Mouse (Mus musculus) layer of hippocampus, adult 2 months (tissue): Measurements from ENCODE around the gene Dctn2. TPM values are rescaled to one million over a fixed set of nuclear protein-coding genes. Genes with fewer than 3 reads are reported as not detected.

Source experiments
- DNase-seq, 2 experiments: peaks; one replicate each; pipeline ENCODE4 v3.0.0; 2022; ENCODE audit warnings: low spot score in 2 of 2
- H3K27ac ChIP-seq: fragments of 200-600 bp; 2 replicates; pipeline ENCODE4 v1.8.1; 2022
- H3K4me3 ChIP-seq: fragments of 200-600 bp; 2 replicates; pipeline ENCODE4 v1.8.1; 2022; ENCODE audit warnings: mild to moderate bottlenecking
- CTCF ChIP-seq: fragments of 200-600 bp; conservative IDR thresholded peaks from 2 replicates; pipeline ENCODE4 v1.8.1; 2022; ENCODE audit warnings: antibody characterized with exemption, mild to moderate bottlenecking, moderate library complexity
- total RNA-seq, 2 experiments: library from RNA; stranded (reverse); gene quantifications; 2 replicates each; pipeline ENCODE4 v1.2.3; 2021

The Dctn2 gene
- total RNA-seq, 2 experiments from 2014 or later, result 259 to 272 TPM

- TF ChIP-seq CTCF, result no peak
- Histone ChIP-seq H3K4me3 (no peak overlapping the region; the same call in 1 of the 2 replicates), H3K27ac (peak overlapping the region; percentile 49)
- no peak for DNase-seq
Measured at GRCm38 (mm10) chr10:127269036-127269435, 2.9 kb downstream of the Dctn2 start.

GRCm38 (mm10) chr10:127269884-127270283, 3.7 kb downstream of the Dctn2 start:
- TF ChIP-seq CTCF, result no peak
- Histone ChIP-seq H3K27ac (peak overlapping the region; percentile 46; the same call in 1 of the 2 replicates), H3K4me3 (no peak overlapping the region)
- DNase-seq, result no peak

- no peak for TF ChIP-seq CTCF
- Histone ChIP-seq H3K27ac (no peak overlapping the region), H3K4me3 (no peak overlapping the region)
- DNase-seq, result no peak
Measured at GRCm38 (mm10) chr10:127272371-127272770, 6.2 kb downstream of the Dctn2 start.

GRCm38 (mm10) chr10:127274261-127275022, 8.3 kb downstream of the Dctn2 start:
- Histone ChIP-seq H3K4me3 (no peak overlapping the region), H3K27ac (no peak overlapping the region)
- no peak for DNase-seq
- no peak for TF ChIP-seq CTCF

- Histone ChIP-seq H3K27ac (no peak overlapping the region), H3K4me3 (no peak overlapping the region)
- TF ChIP-seq CTCF, result peak; percentile 31
- DNase-seq, result no peak
Measured at GRCm38 (mm10) chr10:127279730-127280129, 13.6 kb downstream of the Dctn2 start.

GRCm38 (mm10) chr10:127281316-127281715, 15.1 kb downstream of the Dctn2 start:
- H3K27ac ChIP-seq, result no peak overlapping the region
- no peak for TF ChIP-seq CTCF
- no peak overlapping the region for H3K4me3 ChIP-seq
- no peak for DNase-seq

GRCm38 (mm10) chr10:127282620-127283215, 16.6 kb downstream of the Dctn2 start:
- no peak for DNase-seq
- H3K4me3 ChIP-seq, result no peak overlapping the region
- no peak overlapping the region for H3K27ac ChIP-seq
- no peak for TF ChIP-seq CTCF

- no peak for DNase-seq
- no peak for TF ChIP-seq CTCF
- Histone ChIP-seq H3K4me3 (no peak overlapping the region), H3K27ac (no peak overlapping the region)
Measured at GRCm38 (mm10) chr10:127284105-127284622, 18.0 kb downstream of the Dctn2 start.

- TF ChIP-seq CTCF, result no peak
- no peak for DNase-seq
- Histone ChIP-seq H3K4me3 (no peak overlapping the region), H3K27ac (no peak overlapping the region)
Measured at GRCm38 (mm10) chr10:127284724-127285500, 18.7 kb downstream of the Dctn2 start.

- no peak overlapping the region for H3K4me3 ChIP-seq
- no peak for TF ChIP-seq CTCF
- DNase-seq, result no peak
- no peak overlapping the region for H3K27ac ChIP-seq
Measured at GRCm38 (mm10) chr10:127285644-127286043, 19.5 kb downstream of the Dctn2 start.

- no peak for DNase-seq
- H3K4me3 ChIP-seq, result no peak overlapping the region
- peak overlapping the region; percentile 97; the same call in 1 of the 2 replicates for H3K27ac ChIP-seq
- no peak for TF ChIP-seq CTCF
Measured at GRCm38 (mm10) chr10:127286194-127286593, 20.0 kb downstream of the Dctn2 start.

GRCm38 (mm10) chr10:127286730-127287129, 20.6 kb downstream of the Dctn2 start:
- DNase-seq, result no peak
- H3K27ac ChIP-seq, result peak overlapping the region; percentile 97; the same call in 1 of the 2 replicates
- no peak for TF ChIP-seq CTCF
- peak overlapping the region; percentile 87; the same call in 1 of the 2 replicates for H3K4me3 ChIP-seq
